Mouse (Mus musculus) ES-E14 (cell line): ENCODE measurements around the gene Asb9. TPM values are rescaled to one million over a fixed set of nuclear protein-coding genes. Genes with fewer than 3 reads are reported as not detected.

Experiments used
- DNase-seq: peaks from one replicate; pipeline ENCODE4 v3.0.0-alpha.2; 2013; ENCODE audit warnings: low read depth, low spot score
- H3K27ac ChIP-seq: 2 replicates; pipeline ENCODE4 v1.5.1; 2012; ENCODE audit warnings: low read depth, mild to moderate bottlenecking, low read length, moderate library complexity, mixed read lengths; ENCODE audit not compliant: poor library complexity, insufficient read depth, severe bottlenecking
- H3K36me3 ChIP-seq: 2 replicates; pipeline ENCODE4 v1.6.1; 2012; ENCODE audit warnings: mild to moderate bottlenecking, low read length, moderate library complexity, mixed read lengths; ENCODE audit not compliant: control insufficient read depth, poor library complexity, insufficient read depth, severe bottlenecking
- H3K4me1 ChIP-seq, 2 experiments: fragments of 150-350 bp in 1 of 2; sonication (generic) in 1 of 2; 2 replicates each; pipeline ENCODE4 v1.6.1; 2012; ENCODE audit warnings: low read length in 2 of 2, mild to moderate bottlenecking in 1 of 2, mixed read lengths in 1 of 2; ENCODE audit not compliant: control insufficient read depth in 2 of 2, insufficient read depth in 2 of 2, poor library complexity in 1 of 2
- H3K4me3 ChIP-seq, 2 experiments: fragments of 150-350 bp in 1 of 2; sonication (generic) in 1 of 2; 2 replicates each; pipeline ENCODE4 v1.5.1; 2012; ENCODE audit warnings: low read length in 2 of 2, low read depth in 1 of 2, mild to moderate bottlenecking in 1 of 2, mixed read lengths in 1 of 2; ENCODE audit not compliant: insufficient read depth in 1 of 2, poor library complexity in 1 of 2, severe bottlenecking in 1 of 2
- H3K9ac ChIP-seq: 2 replicates; pipeline ENCODE4 v1.6.1; 2012; ENCODE audit warnings: low read depth, mild to moderate bottlenecking, low read length, mixed read lengths; ENCODE audit not compliant: poor library complexity, insufficient read depth, severe bottlenecking
- H3K9me3 ChIP-seq: fragments of 150-350 bp; sonication (generic); 2 replicates; pipeline ENCODE4 v1.6.1; 2012; ENCODE audit warnings: low read depth, mild to moderate bottlenecking, low read length; ENCODE audit not compliant: control insufficient read depth, insufficient read depth
- CHD2 ChIP-seq: IDR thresholded peaks from 2 replicates; pipeline ENCODE4 v1.6.1; 2014; ENCODE audit warnings: mild to moderate bottlenecking, low read depth, low read length, inconsistent platforms
- HCFC1 ChIP-seq: IDR thresholded peaks from 2 replicates; pipeline ENCODE4 v1.6.1; 2012; ENCODE audit warnings: low read length, inconsistent platforms, borderline replicate concordance; ENCODE audit not compliant: insufficient read depth
- MAFK ChIP-seq: IDR thresholded peaks from 2 replicates; pipeline ENCODE4 v1.6.1; 2014; ENCODE audit warnings: mild to moderate bottlenecking, low read depth, low read length, inconsistent platforms; ENCODE audit not compliant: insufficient read depth
- ZC3H11A ChIP-seq: IDR thresholded peaks from 2 replicates; pipeline ENCODE4 v1.6.1; 2012; ENCODE audit warnings: low read depth, mild to moderate bottlenecking, inconsistent platforms, low read length, borderline replicate concordance
- ZNF384 ChIP-seq: IDR thresholded peaks from 2 replicates; pipeline ENCODE4 v1.6.1; 2012; ENCODE audit warnings: low read depth, low read length, inconsistent platforms
- in situ Hi-C, 2 experiments: fragments of 600-800 bp; cut with MboI; formaldehyde crosslinking; loops; one replicate each; pipeline ENCODE4 v1.15.1; 2025; ENCODE audit warnings: low sequenced_read_pairs in 2 of 2, inconsistent platforms in 1 of 2; ENCODE audit not compliant: unreplicated experiment in 2 of 2
- total RNA-seq: library from RNA; depleted of rRNA; stranded (reverse); fragments of 300-350 nt; gene quantifications from 2 replicates; pipeline ENCODE4 v1.2.3, GENCODE M21; 2012; rRNA removed

The Asb9 gene
- not detected in 2 replicates for total RNA-seq

- TF ChIP-seq HCFC1, result no peak
- TF ChIP-seq CHD2, result no peak
- TF ChIP-seq ZC3H11A, result no peak
- no peak for TF ChIP-seq ZNF384
- no peak for TF ChIP-seq MAFK
- Histone ChIP-seq H3K9me3 (no peaks in the 10 kb centered on the region), H3K4me1 (no peaks in the 10 kb centered on the region), H3K4me3 (no peak within 1 kb of the TSS), H3K36me3 (no peaks in the 10 kb centered on the region), H3K9ac (no peak within 1 kb of the TSS), H3K27ac (no peak within 1 kb of the TSS)
- no peak for DNase-seq
- in situ Hi-C loops, result no loop called here
These were observed at the start of gene Asb9 for GRCm38 (mm10) chrX:164505709-164506498. TSS of gene Asb9 (plus strand) at chrX:164506327.

DNA sequence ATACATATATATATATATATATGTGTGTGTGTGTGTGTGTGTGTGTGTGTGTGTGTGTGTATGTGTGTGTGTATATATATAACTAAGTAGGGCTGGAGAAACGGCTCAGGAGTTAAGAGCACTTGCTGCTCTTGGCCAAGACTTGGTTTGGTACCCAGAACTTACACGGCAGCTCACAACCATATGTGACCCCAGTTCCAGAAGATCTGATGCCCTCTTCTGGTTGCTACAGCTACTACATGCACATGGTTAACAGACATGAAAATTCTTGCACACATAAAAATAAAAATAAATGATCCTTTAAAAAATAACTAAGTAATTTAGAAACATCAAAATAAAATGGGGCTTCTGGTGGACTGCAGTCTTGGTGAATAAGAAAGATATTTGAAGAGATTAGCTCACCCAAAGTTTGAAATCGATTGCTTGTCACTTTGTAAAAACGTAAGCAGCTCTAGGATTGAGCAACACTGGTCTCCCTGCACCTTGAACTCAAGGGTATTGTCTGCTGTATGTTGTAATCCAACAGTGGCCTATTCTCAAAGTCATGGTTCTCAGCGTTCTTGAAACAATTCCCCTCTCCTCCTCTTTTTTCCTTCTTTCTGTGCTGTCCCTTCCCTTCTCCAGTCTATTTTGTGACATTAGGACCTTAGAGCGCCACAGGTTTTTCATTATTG is 46.8 kb upstream of the Asb9 start:
- DNase-seq, result no peak
- H3K4me3 ChIP-seq, result no peak overlapping the region
- no peak overlapping the region for H3K9ac ChIP-seq
- TF ChIP-seq ZNF384 (no peak), MAFK (no peak), ZC3H11A (no peak), HCFC1 (no peak), CHD2 (no peak)
- no peak overlapping the region for H3K27ac ChIP-seq
- H3K4me1 ChIP-seq, result no peaks in the 10 kb centered on the region
- H3K36me3 ChIP-seq, result no peaks in the 10 kb centered on the region
- H3K9me3 ChIP-seq, result no peaks in the 10 kb centered on the region
- in situ Hi-C loops, result no loop called here

GRCm38 (mm10) chrX:164502258-164502657 is 3.9 kb upstream of the Asb9 start:
- no peaks in the 10 kb centered on the region for H3K9me3 ChIP-seq
- in situ Hi-C loops, result no loop called here
- no peak for DNase-seq
- H3K36me3 ChIP-seq, result no peaks in the 10 kb centered on the region
- no peaks in the 10 kb centered on the region for H3K4me1 ChIP-seq
- TF ChIP-seq CHD2, result no peak
- TF ChIP-seq HCFC1, result no peak
- TF ChIP-seq ZC3H11A, result no peak
- no peak for TF ChIP-seq MAFK
- TF ChIP-seq ZNF384, result no peak
- H3K27ac ChIP-seq, result no peak overlapping the region
- H3K4me3 ChIP-seq, result no peak overlapping the region
- H3K9ac ChIP-seq, result no peak overlapping the region

DNA sequence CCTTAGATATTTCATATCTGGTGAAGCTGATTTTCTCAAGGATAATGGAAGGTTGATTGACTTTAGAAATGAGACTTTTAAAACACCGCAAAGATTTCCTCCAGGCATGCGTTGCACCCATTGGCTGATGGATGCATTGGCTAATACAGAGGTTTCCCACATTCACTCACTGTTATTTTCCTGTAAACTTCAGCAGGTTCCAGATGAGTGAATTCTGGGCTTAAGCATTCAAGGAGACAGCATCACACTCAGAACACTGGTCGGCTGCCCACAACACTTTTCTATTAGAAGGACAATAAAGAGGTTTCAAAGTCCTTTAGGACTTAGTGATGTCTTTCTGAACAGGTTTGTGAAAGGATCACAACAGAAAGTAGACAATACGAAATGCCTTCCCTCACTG is 941 bp downstream of the Asb9 start:
- H3K4me1 ChIP-seq, result no peaks in the 10 kb centered on the region
- in situ Hi-C loops, result no loop called here
- DNase-seq, result no peak
- no peaks in the 10 kb centered on the region for H3K9me3 ChIP-seq
- H3K4me3 ChIP-seq, result no peak overlapping the region
- H3K27ac ChIP-seq, result no peak overlapping the region
- H3K9ac ChIP-seq, result no peak overlapping the region
- TF ChIP-seq ZNF384 (no peak), CHD2 (no peak), ZC3H11A (no peak), HCFC1 (no peak), MAFK (no peak)
- H3K36me3 ChIP-seq, result no peaks in the 10 kb centered on the region
